Mouse (Mus musculus) heart, postnatal 10 days (tissue): ENCODE measurements around the gene Kansl1l. TPM values are rescaled to one million over a fixed set of nuclear protein-coding genes. Genes with fewer than 3 reads are reported as not detected.

Experiments
- DNase-seq, 2 experiments: peaks; one replicate each; pipeline ENCODE4 v3.0.0; 2021
- intact Hi-C: fragments of 180-260 bp; cut with DNase I; formaldehyde crosslinking; loops from one replicate; pipeline ENCODE4 v1.15.1; 2025
- total RNA-seq, 2 experiments: library from RNA; stranded (reverse); gene quantifications; 2 replicates each; pipeline ENCODE4 v1.2.3; 2021

Gene Kansl1l
- total RNA-seq, 2 experiments from 2014 or later = 14.2 to 17.1 TPM

- intact Hi-C loops = loop anchor here (10.0 kb wide), 1 partner anchor 725 kb away; no protein-coding TSS in a partner anchor
- DNase-seq = no peak
Observed at GRCm38 (mm10) chr1:66829400-66830080, 12.2 kb upstream of the Kansl1l start.

GRCm38 (mm10) chr1:66821966-66822365 lies 4.6 kb upstream of the Kansl1l start:
- DNase-seq = no peak
- intact Hi-C loops = no loop called here

- DNase-seq = no peak
- intact Hi-C loops = no loop called here
Observed at GRCm38 (mm10) chr1:66820241-66820640, 2.9 kb upstream of the Kansl1l start.

GRCm38 (mm10) chr1:66817865-66818315 lies 528 bp upstream of the Kansl1l start:
- intact Hi-C loops = loop anchor here (5.0 kb wide), 4 partner anchors 36 to 116 kb away; partner anchors contain the start of genes Acadl and Rpe
- DNase-seq = no peak

GRCm38 (mm10) chr1:66816837-66817452 lies 417 bp downstream of the Kansl1l start:
- DNase-seq = peak; percentile 95 to 96
- intact Hi-C loops = loop anchor here (5.0 kb wide), 4 partner anchors 35 to 115 kb away; partner anchors contain the start of genes Acadl and Rpe

- intact Hi-C loops = loop anchor here (5.0 kb wide), 4 partner anchors 34 to 114 kb away; partner anchors contain the start of genes Acadl and Rpe
- DNase-seq = peak; percentile 74 to 78
Observed at GRCm38 (mm10) chr1:66815941-66816777, 1.2 kb downstream of the Kansl1l start.

GRCm38 (mm10) chr1:66814756-66815155 lies 2.6 kb downstream of the Kansl1l start:
- no peak for DNase-seq
- intact Hi-C loops = loop anchor here (5.0 kb wide), 4 partner anchors 32 to 112 kb away; partner anchors contain the start of genes Acadl and Rpe

GRCm38 (mm10) chr1:66813191-66813590 lies 4.2 kb downstream of the Kansl1l start:
- DNase-seq = no peak
- intact Hi-C loops = no loop called here

- intact Hi-C loops = no loop called here
- DNase-seq = no peak
Observed at GRCm38 (mm10) chr1:66806821-66807220, 10.5 kb downstream of the Kansl1l start.

GRCm38 (mm10) chr1:66805408-66805807 lies 12.0 kb downstream of the Kansl1l start:
- DNase-seq = no peak
- intact Hi-C loops = no loop called here

GRCm38 (mm10) chr1:66804710-66805109 lies 12.7 kb downstream of the Kansl1l start:
- no peak for DNase-seq
- intact Hi-C loops = no loop called here

GRCm38 (mm10) chr1:66797962-66798361 lies 19.4 kb downstream of the Kansl1l start:
- DNase-seq = no peak
- intact Hi-C loops = no loop called here

- no peak for DNase-seq
- intact Hi-C loops = no loop called here
Observed at GRCm38 (mm10) chr1:66792838-66793466, 24.4 kb downstream of the Kansl1l start.

GRCm38 (mm10) chr1:66782296-66782695 lies 35.1 kb downstream of the Kansl1l start:
- DNase-seq = no peak
- intact Hi-C loops = loop anchor here (5.0 kb wide), 1 partner anchor 35 kb away; the partner anchor contains the start of gene Kansl1l

- intact Hi-C loops = loop anchor here (5.0 kb wide), 1 partner anchor 36 kb away; the partner anchor contains the start of gene Kansl1l
- DNase-seq = no peak
Observed at GRCm38 (mm10) chr1:66781027-66781426, 36.3 kb downstream of the Kansl1l start.

- intact Hi-C loops = no loop called here
- no peak for DNase-seq
Observed at GRCm38 (mm10) chr1:66778798-66779197, 38.6 kb downstream of the Kansl1l start.

- intact Hi-C loops = no loop called here
- DNase-seq = peak; percentile 43 to 58
Observed at GRCm38 (mm10) chr1:66777878-66778277, 39.5 kb downstream of the Kansl1l start.

- intact Hi-C loops = no loop called here
- DNase-seq = no peak
Observed at GRCm38 (mm10) chr1:66768764-66769163, 48.6 kb downstream of the Kansl1l start.

GRCm38 (mm10) chr1:66730581-66730980 lies 86.8 kb downstream of the Kansl1l start:
- intact Hi-C loops = no loop called here
- DNase-seq = no peak

GRCm38 (mm10) chr1:66712859-66713258 lies 104.5 kb downstream of the Kansl1l start:
- intact Hi-C loops = no loop called here

More at GRCm38 (mm10) chr1:66712859-66713258, 104.5 kb downstream of the Kansl1l start:
- no peak for DNase-seq
